ENCODE assay signal across 33 mouse cellular contexts in the genomic region with DNA sequence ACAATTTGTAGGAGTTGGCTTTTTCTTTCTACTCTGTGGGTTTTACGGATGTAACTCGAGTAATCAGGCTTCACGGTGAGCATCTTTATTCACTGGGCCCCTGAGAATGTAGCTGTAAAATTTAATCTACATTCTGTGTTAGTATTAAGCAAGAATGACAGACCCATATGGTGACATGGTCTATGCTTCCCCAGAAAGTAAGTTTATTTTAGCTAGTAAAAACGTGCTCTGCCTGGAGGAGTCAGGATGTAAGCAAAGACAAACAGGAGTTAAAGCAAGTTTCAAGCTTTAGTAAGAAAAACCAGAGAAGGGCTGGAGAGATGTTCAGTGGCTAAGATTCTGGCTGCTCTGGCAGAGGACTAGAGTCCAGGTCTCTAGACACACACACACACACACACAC.
"Had no signal": no experiment of that assay in that cellular context is flagged by ENCODE, and none has a peak within 500 bp of the region (broad histone marks: within the 10 kb centered on the region; RNA-seq: fewer than 3 reads in every experiment).

No protein-coding gene starts in this region.

- H3K27me3 ChIP-seq: heart, embryonic 12.5 days; heart, embryonic 13.5 days; heart, embryonic 15.5 days; hindbrain, embryonic 12.5 days; hindbrain, embryonic 13.5 days; hindbrain, embryonic 15.5 days; intestine, embryonic 15.5 days; kidney, embryonic 15.5 days had no signal

- H3K9me3 ChIP-seq: heart, embryonic 10.5 days; heart, embryonic 12.5 days; heart, embryonic 13.5 days; heart, embryonic 15.5 days; hindbrain, embryonic 10.5 days; hindbrain, embryonic 12.5 days; hindbrain, embryonic 13.5 days; hindbrain, embryonic 15.5 days; intestine, embryonic 15.5 days; kidney, embryonic 15.5 days had no signal

- ATAC-seq: hindbrain, embryonic 16.5 days; hindbrain, postnatal 0 days; inflammation-experienced regulatory T-cells, adult 6 months; intestine, embryonic 15.5 days; intestine, embryonic 16.5 days; intestine, postnatal 0 days had no signal

- H3K4me2 ChIP-seq: heart, embryonic 11.5 days; heart, embryonic 12.5 days; heart, embryonic 13.5 days; heart, embryonic 15.5 days; hindbrain, embryonic 12.5 days; hindbrain, embryonic 13.5 days; hindbrain, embryonic 14.5 days; hindbrain, embryonic 15.5 days; intestine, embryonic 15.5 days; kidney, embryonic 15.5 days had no signal

- H3K27ac ChIP-seq: heart, embryonic 10.5 days; heart, embryonic 13.5 days; heart, embryonic 15.5 days; hindbrain, embryonic 10.5 days; hindbrain, embryonic 12.5 days; hindbrain, embryonic 13.5 days; hindbrain, embryonic 14.5 days; hindbrain, embryonic 15.5 days; hindbrain, postnatal 0 days; intestine, embryonic 15.5 days; kidney, embryonic 15.5 days; kidney, postnatal 0 days; layer of hippocampus, adult 2 months had no signal

- H3K4me3 ChIP-seq: heart, embryonic 10.5 days; heart, embryonic 12.5 days; heart, embryonic 13.5 days; heart, embryonic 15.5 days; hindbrain, embryonic 10.5 days; hindbrain, embryonic 12.5 days; hindbrain, embryonic 13.5 days; hindbrain, embryonic 15.5 days; intestine, embryonic 15.5 days; kidney, embryonic 15.5 days; layer of hippocampus, adult 2 months had no signal

- H3K4me1 ChIP-seq: heart, embryonic 12.5 days; hindbrain, embryonic 10.5 days; hindbrain, embryonic 12.5 days; hindbrain, embryonic 13.5 days; hindbrain, embryonic 15.5 days; intestine, embryonic 15.5 days; kidney, embryonic 15.5 days had no signal

- H3K9ac ChIP-seq: heart, embryonic 12.5 days; heart, embryonic 13.5 days; heart, embryonic 15.5 days; hindbrain, embryonic 12.5 days; hindbrain, embryonic 13.5 days; hindbrain, embryonic 14.5 days; hindbrain, embryonic 15.5 days; intestine, embryonic 15.5 days; kidney, embryonic 15.5 days had no signal

- DNase-seq: heart, postnatal 10 days; heart, postnatal 14 days; heart, postnatal 36 days; heart, postnatal 4 days; kidney, adult 11 months; kidney, adult 18-20 months; kidney, adult 8-10 months; kidney, adult 9 months; kidney, postnatal 14 days; kidney, postnatal 25 days; kidney, postnatal 36 days; kidney, postnatal 4 days; layer of hippocampus, adult 9-11 months; layer of hippocampus, postnatal 36 days had no signal
